Mouse (Mus musculus) liver, embryonic 12.5 days (tissue): ENCODE measurements at regions not wholly inside any gene's neighbourhood (a gene's known extent, or its start where the extent isn't known, plus 50 kb on each side); places are given as distances from the start of the nearest gene placed in this dataset.

Experiments used
- ATAC-seq: fragments of 200-750 bp; cut with Nextera tagmentation; 2 replicates; pipeline ENCODE4 v1.8.0; 2017; ENCODE audit warnings: moderate number of reproducible peaks, mild to moderate bottlenecking, moderate library complexity
- H3K27ac ChIP-seq: fragments of 300-500 bp; sonication (generic); 2 replicates; pipeline ENCODE4 v1.5.1; 2016; ENCODE audit warnings: mild to moderate bottlenecking
- H3K27me3 ChIP-seq: fragments of 300-500 bp; sonication (generic); replicated peaks from 2 replicates; pipeline ENCODE4 v1.6.1; 2016; ENCODE audit warnings: mild to moderate bottlenecking, moderate library complexity
- H3K36me3 ChIP-seq: fragments of 300-500 bp; sonication (generic); 2 replicates; pipeline ENCODE4 v1.6.1; 2016; ENCODE audit warnings: mild to moderate bottlenecking, moderate library complexity
- H3K4me1 ChIP-seq: fragments of 300-500 bp; sonication (generic); 2 replicates; pipeline ENCODE4 v1.6.1; 2016
- H3K4me2 ChIP-seq: fragments of 300-500 bp; sonication (generic); 2 replicates; pipeline ENCODE4 v1.6.1; 2016; ENCODE audit warnings: mild to moderate bottlenecking, moderate library complexity
- H3K4me3 ChIP-seq: fragments of 300-500 bp; sonication (generic); 2 replicates; pipeline ENCODE4 v1.5.1; 2016; ENCODE audit warnings: mild to moderate bottlenecking, moderate library complexity
- H3K9ac ChIP-seq: fragments of 300-500 bp; sonication (generic); 2 replicates; pipeline ENCODE4 v1.6.1; 2016; ENCODE audit warnings: mild to moderate bottlenecking, moderate library complexity
- H3K9me3 ChIP-seq: fragments of 300-500 bp; sonication (generic); replicated peaks from 2 replicates; pipeline ENCODE4 v1.6.1; 2016; ENCODE audit warnings: mild to moderate bottlenecking, moderate library complexity
- WGBS: fragments of 180-500 bp; shearing (Covaris S2); methylation state at CpG from one replicate; pipeline ENCODE4 v1.1.7; 2016; ENCODE audit not compliant: insufficient replicate concordance; 5-methylcytosine and 5-hydroxymethylcytosine counted together

GRCm38 (mm10) chr11:40394864-40395266 is 300.1 kb downstream of the Mat2b start:
- Histone ChIP-seq H3K27me3 (no peaks in the 10 kb centered on the region), H3K4me1 (no peaks in the 10 kb centered on the region), H3K36me3 (no peaks in the 10 kb centered on the region), H3K4me2 (no peak overlapping the region), H3K4me3 (no peak overlapping the region), H3K9ac (no peak overlapping the region), H3K27ac (no peak overlapping the region), H3K9me3 (no peaks in the 10 kb centered on the region)
- WGBS, result 64% methylated on average over 7 of the region's 7 CpGs
- no peak for ATAC-seq

- ATAC-seq, result no peak
- H3K9ac ChIP-seq, result no peak overlapping the region
- no peaks in the 10 kb centered on the region for H3K36me3 ChIP-seq
Measured at GRCm38 (mm10) chr11:40394283-40394758, 300.7 kb downstream of the Mat2b start.

DNA sequence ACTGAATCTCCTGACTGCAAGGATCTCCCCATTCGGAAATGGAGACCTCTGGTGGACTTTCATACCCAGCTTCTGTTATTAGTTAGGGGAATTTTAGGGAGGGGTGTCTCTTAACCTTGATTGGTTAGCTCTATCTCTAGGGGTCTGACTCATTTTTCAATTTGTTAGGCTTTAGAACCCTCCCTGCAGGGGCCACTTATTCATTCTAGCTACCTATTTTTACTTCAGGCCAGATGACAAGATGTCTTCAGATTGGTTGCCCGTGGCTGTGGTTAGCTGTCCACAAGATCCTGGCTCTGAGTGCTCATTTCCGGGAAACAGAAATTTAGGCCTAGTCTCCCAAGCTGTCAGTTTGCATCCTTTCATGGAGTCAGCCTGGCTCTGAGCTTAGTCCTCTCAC is 314.3 kb downstream of the Mat2b start:
- no peak overlapping the region for H3K4me3 ChIP-seq
- ATAC-seq, result no peak
- H3K36me3 ChIP-seq, result no peaks in the 10 kb centered on the region
- no peak overlapping the region for H3K4me2 ChIP-seq
- H3K27ac ChIP-seq, result no peak overlapping the region
- H3K27me3 ChIP-seq, result no peaks in the 10 kb centered on the region
- H3K9ac ChIP-seq, result no peak overlapping the region
- no peaks in the 10 kb centered on the region for H3K4me1 ChIP-seq
- H3K9me3 ChIP-seq, result no peaks in the 10 kb centered on the region
- WGBS, result 42% methylated on average over 3 of the region's 3 CpGs

More at GRCm38 (mm10) chr11:40394283-40394758, 300.7 kb downstream of the Mat2b start:
- Histone ChIP-seq H3K9me3 (no peaks in the 10 kb centered on the region), H3K27ac (no peak overlapping the region), H3K4me2 (no peak overlapping the region), H3K4me1 (no peaks in the 10 kb centered on the region), H3K4me3 (no peak overlapping the region), H3K27me3 (no peaks in the 10 kb centered on the region)
- WGBS, result 57% methylated on average over 4 of the region's 4 CpGs

- no peak for ATAC-seq
- WGBS, result 78% methylated on average over 2 of the region's 2 CpGs
- no peaks in the 10 kb centered on the region for H3K36me3 ChIP-seq
Measured at GRCm38 (mm10) chr11:40371696-40372095, 323.3 kb downstream of the Mat2b start.

GRCm38 (mm10) chr11:40366573-40366972 is 328.4 kb downstream of the Mat2b start:
- Histone ChIP-seq H3K4me3 (no peak overlapping the region), H3K36me3 (no peaks in the 10 kb centered on the region), H3K4me2 (no peak overlapping the region), H3K27ac (no peak overlapping the region), H3K9ac (no peak overlapping the region), H3K9me3 (no peaks in the 10 kb centered on the region), H3K27me3 (no peaks in the 10 kb centered on the region), H3K4me1 (no peaks in the 10 kb centered on the region)
- ATAC-seq, result no peak

More at GRCm38 (mm10) chr11:40371696-40372095, 323.3 kb downstream of the Mat2b start:
- no peaks in the 10 kb centered on the region for H3K9me3 ChIP-seq
- H3K4me1 ChIP-seq, result no peaks in the 10 kb centered on the region
- no peak overlapping the region for H3K4me3 ChIP-seq
- H3K27me3 ChIP-seq, result no peaks in the 10 kb centered on the region
- no peak overlapping the region for H3K4me2 ChIP-seq
- H3K9ac ChIP-seq, result no peak overlapping the region
- H3K27ac ChIP-seq, result no peak overlapping the region

DNA sequence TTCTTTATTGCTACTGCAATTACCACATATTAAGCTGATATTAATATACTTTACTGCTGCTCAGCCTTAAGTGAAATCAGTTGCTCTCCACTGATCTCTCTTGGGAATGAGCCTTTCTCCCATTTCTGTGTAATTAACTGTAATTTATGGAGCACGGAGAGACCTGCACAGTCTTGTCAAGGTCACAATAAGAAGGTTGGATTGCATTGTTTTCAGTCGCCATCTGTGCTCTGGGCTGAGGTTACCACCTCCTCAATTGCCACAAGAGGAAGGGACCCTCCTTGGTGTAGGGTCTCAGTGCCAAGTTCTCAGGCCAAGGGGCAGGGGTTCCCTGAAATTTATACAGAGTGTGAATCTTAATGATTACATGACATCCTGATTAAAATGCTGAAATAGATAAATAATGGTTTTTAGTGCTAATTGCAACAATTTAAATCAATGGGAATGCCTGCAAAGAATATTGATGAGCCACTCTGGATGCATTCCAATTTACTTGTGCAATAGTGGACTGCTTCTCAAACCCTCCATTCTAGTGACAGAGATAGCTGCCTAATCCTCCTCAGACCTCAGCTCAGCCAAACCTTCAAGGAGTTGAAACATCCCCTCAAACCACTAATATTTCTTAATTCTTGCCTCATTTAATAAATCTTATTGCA is 332.3 kb downstream of the Mat2b start:
- Histone ChIP-seq H3K4me3 (no peak overlapping the region), H3K4me2 (no peak overlapping the region), H3K9me3 (no peaks in the 10 kb centered on the region), H3K36me3 (no peaks in the 10 kb centered on the region), H3K9ac (no peak overlapping the region), H3K4me1 (no peaks in the 10 kb centered on the region), H3K27ac (no peak overlapping the region), H3K27me3 (no peaks in the 10 kb centered on the region)
- ATAC-seq, result no peak
- WGBS, result 29% methylated on average over 2 of the region's 2 CpGs
